Mouse (Mus musculus) forebrain, embryonic 10.5 days (tissue): ENCODE data around the gene Plekha6. TPM values are rescaled to one million over a fixed set of nuclear protein-coding genes. Genes with fewer than 3 reads are reported as not detected.

Source experiments
- DNase-seq: peaks from one replicate; pipeline ENCODE4 v3.0.0-alpha.2; 2017; ENCODE audit warnings: low spot score; ENCODE audit errors: extremely low spot score
- H3K27ac ChIP-seq: fragments of 300-500 bp; sonication (generic); 2 replicates; pipeline ENCODE4 v1.5.1; 2016; ENCODE audit warnings: mild to moderate bottlenecking
- H3K27me3 ChIP-seq: fragments of 300-500 bp; sonication (generic); 2 replicates; pipeline ENCODE4 v1.6.1; 2016; ENCODE audit warnings: mild to moderate bottlenecking; ENCODE audit not compliant: poor library complexity, severe bottlenecking
- H3K36me3 ChIP-seq: fragments of 300-500 bp; sonication (generic); replicated peaks from 2 replicates; pipeline ENCODE4 v1.6.1; 2016; ENCODE audit warnings: mild to moderate bottlenecking, moderate library complexity
- H3K4me1 ChIP-seq: fragments of 300-500 bp; sonication (generic); 2 replicates; pipeline ENCODE4 v1.6.1; 2016
- H3K4me3 ChIP-seq: fragments of 300-500 bp; sonication (generic); 2 replicates; pipeline ENCODE4 v1.5.1; 2016; ENCODE audit warnings: mild to moderate bottlenecking, moderate library complexity
- H3K9me3 ChIP-seq: fragments of 300-500 bp; sonication (generic); 2 replicates; pipeline ENCODE4 v1.6.1; 2016; ENCODE audit warnings: mild to moderate bottlenecking, moderate library complexity
- WGBS: fragments of 180-500 bp; shearing (Covaris S2); methylation state at CpG from one replicate; pipeline ENCODE4 v1.1.7; 2016; 5-methylcytosine and 5-hydroxymethylcytosine counted together
- polyA plus RNA-seq: library from polyadenylated mRNA; unstranded; fragments of >200 nt; fragmentation: Nextera tagmentation; extraction: Ambion mirVana; gene quantifications from 2 replicates; pipeline ENCODE4 v1.2.1, GENCODE M21; 2016

The Plekha6 gene
- polyA plus RNA-seq, 1 experiment from 2014 or later: 9.9 TPM

DNA sequence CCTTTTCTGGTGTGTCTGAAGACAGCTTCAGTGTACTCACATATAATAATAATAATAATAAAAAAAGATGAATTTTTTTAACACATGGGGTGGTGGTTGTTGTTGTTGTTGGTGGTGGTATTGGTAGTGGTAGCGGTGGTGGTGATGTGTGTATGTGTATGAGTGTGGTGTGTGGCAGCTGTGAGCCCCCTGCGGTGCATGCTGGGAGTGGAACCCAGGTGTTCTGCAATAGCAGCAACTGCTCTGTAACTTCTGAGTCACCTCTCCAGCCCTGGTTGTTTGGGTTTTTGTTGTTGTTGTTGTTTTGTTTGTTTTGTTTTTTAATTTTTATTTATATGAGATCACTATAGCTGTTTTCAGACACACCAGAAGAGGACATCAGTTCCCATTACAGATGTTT is 13.5 kb upstream of the Plekha6 start:
- H3K36me3 ChIP-seq: no peaks in the 10 kb centered on the region
- H3K27me3 ChIP-seq: no peaks in the 10 kb centered on the region
- H3K4me3 ChIP-seq: no peak overlapping the region
- no peaks in the 10 kb centered on the region for H3K4me1 ChIP-seq
- 96% methylated on average over 2 of the region's 2 CpGs for WGBS
- no peak overlapping the region for H3K27ac ChIP-seq
- peaks cover 10% of the 10 kb centered on the region; the same call in 1 of the 2 replicates for H3K9me3 ChIP-seq
- no peak for DNase-seq

DNA sequence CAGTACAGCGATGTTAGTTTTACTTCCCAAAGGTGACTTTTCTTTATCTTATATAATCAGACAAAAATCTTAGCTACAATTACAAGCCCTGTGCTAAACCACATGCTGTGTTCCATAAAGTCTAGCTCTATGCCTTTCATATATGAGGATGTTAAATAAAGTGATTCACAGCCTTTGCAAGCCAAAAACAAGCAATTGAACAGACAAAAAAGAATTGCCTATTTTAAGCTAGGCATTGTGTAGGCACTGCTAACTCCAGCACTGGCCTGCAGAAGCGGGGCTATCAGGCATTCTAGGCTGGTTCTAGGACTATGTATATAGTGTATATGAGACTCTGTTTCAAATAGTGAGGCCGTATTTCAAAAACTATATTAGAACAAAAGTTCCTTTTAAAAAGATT is 11.8 kb upstream of the Plekha6 start:
- Histone ChIP-seq H3K27ac (no peak overlapping the region), H3K27me3 (0 out of 2 replicates have a peak, but pooled peaks cover 6% of the 10 kb centered on the region), H3K4me1 (no peaks in the 10 kb centered on the region), H3K36me3 (no peaks in the 10 kb centered on the region), H3K4me3 (no peak overlapping the region), H3K9me3 (peaks cover 10% of the 10 kb centered on the region; the same call in 1 of the 2 replicates)
- 90% methylated on average over 3 of the region's 3 CpGs for WGBS
- no peak for DNase-seq

DNA sequence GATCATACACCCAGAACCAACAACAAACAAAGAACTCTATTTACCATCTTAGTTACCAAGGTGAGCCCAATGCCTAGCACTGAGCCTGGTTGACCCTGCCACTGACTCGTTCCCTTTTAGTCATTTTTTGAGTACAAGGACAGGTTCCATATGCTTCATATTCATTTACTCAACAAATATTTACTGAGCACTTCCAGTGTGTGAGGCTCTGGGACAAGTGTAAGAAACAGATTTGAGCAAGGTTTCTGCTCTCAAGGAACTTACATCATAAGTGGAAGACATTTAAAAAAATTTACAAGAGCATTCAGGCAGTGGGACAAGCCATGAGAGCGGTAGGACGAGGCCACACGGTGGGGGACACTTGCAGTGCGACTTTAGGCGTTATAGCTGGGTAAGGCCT is 8.7 kb upstream of the Plekha6 start:
- Histone ChIP-seq H3K4me1 (no peaks in the 10 kb centered on the region), H3K27me3 (peaks cover 31% of the 10 kb centered on the region), H3K27ac (no peak overlapping the region), H3K9me3 (no peaks in the 10 kb centered on the region), H3K36me3 (no peaks in the 10 kb centered on the region), H3K4me3 (no peak overlapping the region)
- no peak for DNase-seq
- 88% methylated on average over 6 of the region's 6 CpGs for WGBS

DNA sequence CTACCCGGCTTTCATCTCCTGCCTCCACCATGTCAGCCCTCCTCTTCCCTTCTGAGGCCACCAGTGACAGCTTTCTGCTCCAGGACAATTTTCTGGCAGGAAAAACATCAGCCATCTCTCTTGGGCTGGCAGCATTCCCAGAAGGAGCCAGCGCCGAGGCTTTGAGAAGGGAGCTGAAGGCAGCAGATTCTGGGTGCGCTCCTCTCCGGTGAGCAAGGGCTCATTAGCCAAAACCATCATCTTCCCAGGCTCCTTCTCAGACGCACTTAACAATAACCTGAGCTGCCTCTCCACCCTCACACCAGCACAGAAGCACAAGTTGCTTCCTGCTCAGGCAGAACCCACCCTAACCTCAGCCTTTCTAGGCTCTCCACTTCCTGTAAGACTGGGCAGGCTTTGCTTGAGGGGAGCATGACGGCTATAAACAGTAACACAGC is 4.9 kb upstream of the Plekha6 start:
- no peaks in the 10 kb centered on the region for H3K36me3 ChIP-seq
- H3K27me3 ChIP-seq: peaks cover 70% of the 10 kb centered on the region
- no peaks in the 10 kb centered on the region for H3K9me3 ChIP-seq
- H3K27ac ChIP-seq: no peak overlapping the region
- no peak overlapping the region for H3K4me3 ChIP-seq
- no peak for DNase-seq
- WGBS: 73% methylated on average over 7 of the region's 7 CpGs
- peaks cover 11% of the 10 kb centered on the region for H3K4me1 ChIP-seq

DNA sequence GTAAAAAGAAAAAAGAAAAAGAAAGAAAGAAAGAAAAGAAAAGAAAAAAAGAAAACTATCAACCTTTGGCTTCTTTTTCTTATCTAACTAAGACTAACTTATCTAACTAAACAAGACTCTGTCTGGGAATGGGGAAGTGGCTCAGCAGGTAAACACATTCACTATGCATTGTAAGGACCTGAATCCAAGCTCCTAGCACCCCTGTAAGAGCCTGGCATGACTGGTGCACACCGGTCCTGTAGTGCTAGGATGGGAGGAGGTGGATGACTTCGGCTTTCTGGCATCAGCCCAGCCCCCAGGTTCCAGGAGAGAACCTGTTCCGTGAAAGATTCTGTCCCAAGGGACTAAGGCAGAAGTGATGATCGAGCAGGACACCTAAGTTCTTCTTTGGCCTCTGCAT is 2.5 kb upstream of the Plekha6 start:
- Histone ChIP-seq H3K4me3 (no peak overlapping the region; the same call in 1 of the 2 replicates), H3K36me3 (no peaks in the 10 kb centered on the region), H3K9me3 (no peaks in the 10 kb centered on the region), H3K27me3 (peaks cover 94% of the 10 kb centered on the region), H3K27ac (no peak overlapping the region), H3K4me1 (peaks cover 19% of the 10 kb centered on the region)
- WGBS: 68% methylated on average over 4 of the region's 4 CpGs
- no peak for DNase-seq

DNA sequence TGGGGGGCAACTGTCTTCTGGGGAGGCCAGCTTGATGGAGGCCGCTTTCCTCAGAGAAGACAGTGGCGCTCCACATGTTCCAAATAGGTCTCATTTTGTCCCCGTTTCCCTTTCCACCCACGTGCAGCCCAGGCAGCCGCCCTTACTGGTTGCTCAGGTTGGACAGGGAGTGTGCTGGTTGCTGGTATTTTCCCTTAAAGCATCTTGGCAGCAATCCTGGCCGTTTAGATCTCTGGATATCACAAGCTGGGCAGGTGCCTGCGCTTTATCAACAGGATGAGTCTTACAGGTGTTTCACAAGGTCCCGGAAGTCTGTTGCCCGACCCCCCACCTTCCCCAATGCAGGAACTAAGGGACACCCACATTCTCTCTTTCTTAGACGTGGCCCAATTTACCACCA is 2.0 kb upstream of the Plekha6 start:
- DNase-seq: no peak
- 74% methylated on average over 10 of the region's 10 CpGs for WGBS
- Histone ChIP-seq H3K27me3 (peaks cover 94% of the 10 kb centered on the region), H3K36me3 (no peaks in the 10 kb centered on the region), H3K4me1 (peaks cover 19% of the 10 kb centered on the region), H3K27ac (no peak overlapping the region), H3K4me3 (no peak overlapping the region; the same call in 1 of the 2 replicates), H3K9me3 (no peaks in the 10 kb centered on the region)

DNA sequence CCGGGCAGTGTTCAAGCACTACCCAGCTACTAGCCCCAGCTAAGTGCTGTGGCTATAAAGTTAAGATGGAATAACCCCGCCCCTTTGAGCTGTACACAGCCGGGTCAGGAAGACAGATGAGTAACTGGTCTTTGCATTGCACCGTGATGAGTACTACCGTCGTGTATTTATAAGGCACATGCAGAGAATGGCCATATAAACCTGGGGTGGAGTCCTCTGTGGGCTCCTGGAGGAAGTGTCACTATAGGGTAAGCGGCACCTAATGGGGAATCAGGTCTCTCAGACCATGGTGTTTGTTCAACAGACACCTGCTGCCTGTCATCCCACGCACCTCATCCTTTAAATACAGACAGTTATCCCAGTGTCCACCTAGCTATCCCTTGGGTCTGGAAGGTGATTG is 1.0 kb upstream of the Plekha6 start:
- WGBS: 63% methylated on average over 8 of the region's 8 CpGs
- H3K9me3 ChIP-seq: no peaks in the 10 kb centered on the region
- no peak for DNase-seq
- no peak overlapping the region for H3K27ac ChIP-seq
- peaks cover 22% of the 10 kb centered on the region for H3K4me1 ChIP-seq
- H3K27me3 ChIP-seq: peaks cover 98% of the 10 kb centered on the region
- H3K36me3 ChIP-seq: no peaks in the 10 kb centered on the region
- H3K4me3 ChIP-seq: 0 out of 2 replicates have a peak overlapping the region, but pooled peaks have one; percentile 72

DNA sequence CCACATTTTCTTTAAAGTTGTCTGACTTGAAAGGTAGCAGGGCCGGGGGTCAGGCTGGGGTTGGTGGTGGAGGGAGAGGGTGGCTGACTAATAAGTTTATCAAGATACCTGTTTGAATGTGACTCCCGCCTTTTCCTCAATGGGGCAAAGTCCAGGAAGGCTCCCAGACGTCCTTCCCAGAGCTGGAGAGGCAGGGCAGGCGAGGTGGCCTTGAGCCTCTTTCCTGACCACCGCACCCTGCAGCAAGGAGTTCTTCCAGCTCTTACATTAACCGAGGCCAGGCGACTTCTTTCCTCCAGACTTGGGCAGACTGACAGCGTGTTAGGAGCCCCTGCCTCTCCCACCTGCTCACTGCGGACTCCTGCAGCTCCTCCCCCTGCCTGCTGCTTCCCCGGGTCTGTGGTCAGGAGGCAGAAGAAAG is 591 bp downstream of the Plekha6 start:
- H3K36me3 ChIP-seq: no peaks in the 10 kb centered on the region
- peak overlapping the region; percentile 72 for H3K4me3 ChIP-seq
- H3K9me3 ChIP-seq: no peaks in the 10 kb centered on the region
- peaks cover 34% of the 10 kb centered on the region for H3K4me1 ChIP-seq
- DNase-seq: peak; percentile 46
- under 1% methylated on average over 10 of the region's 10 CpGs for WGBS
- H3K27me3 ChIP-seq: peaks cover 97% of the 10 kb centered on the region
- peak overlapping the region; percentile 81; the same call in 1 of the 2 replicates for H3K27ac ChIP-seq

DNA sequence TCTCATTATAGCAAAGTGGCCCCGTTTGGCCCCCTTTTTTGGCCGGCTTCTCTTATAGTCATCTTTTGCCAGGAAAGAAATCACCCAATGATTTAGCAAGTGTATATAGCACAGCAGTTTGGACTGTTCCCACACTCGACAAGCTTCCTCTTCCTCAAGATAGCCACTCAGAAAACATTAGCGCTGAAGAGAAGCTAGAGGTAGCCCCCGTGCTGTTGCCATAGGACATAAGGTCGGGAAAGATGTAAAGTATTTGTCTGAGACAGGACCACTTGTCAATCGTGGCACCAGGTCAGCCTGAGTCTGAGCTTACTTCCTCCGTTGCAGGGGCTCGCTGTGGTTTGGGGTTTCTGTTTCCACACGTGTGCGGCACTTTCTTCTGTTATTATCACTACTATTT is 1.1 kb downstream of the Plekha6 start:
- Histone ChIP-seq H3K36me3 (no peaks in the 10 kb centered on the region), H3K9me3 (no peaks in the 10 kb centered on the region), H3K4me3 (no peak overlapping the region; the same call in 1 of the 2 replicates), H3K27ac (no peak overlapping the region), H3K27me3 (peaks cover 99% of the 10 kb centered on the region), H3K4me1 (peaks cover 34% of the 10 kb centered on the region)
- DNase-seq: no peak
- 37% methylated on average over 11 of the region's 11 CpGs for WGBS

DNA sequence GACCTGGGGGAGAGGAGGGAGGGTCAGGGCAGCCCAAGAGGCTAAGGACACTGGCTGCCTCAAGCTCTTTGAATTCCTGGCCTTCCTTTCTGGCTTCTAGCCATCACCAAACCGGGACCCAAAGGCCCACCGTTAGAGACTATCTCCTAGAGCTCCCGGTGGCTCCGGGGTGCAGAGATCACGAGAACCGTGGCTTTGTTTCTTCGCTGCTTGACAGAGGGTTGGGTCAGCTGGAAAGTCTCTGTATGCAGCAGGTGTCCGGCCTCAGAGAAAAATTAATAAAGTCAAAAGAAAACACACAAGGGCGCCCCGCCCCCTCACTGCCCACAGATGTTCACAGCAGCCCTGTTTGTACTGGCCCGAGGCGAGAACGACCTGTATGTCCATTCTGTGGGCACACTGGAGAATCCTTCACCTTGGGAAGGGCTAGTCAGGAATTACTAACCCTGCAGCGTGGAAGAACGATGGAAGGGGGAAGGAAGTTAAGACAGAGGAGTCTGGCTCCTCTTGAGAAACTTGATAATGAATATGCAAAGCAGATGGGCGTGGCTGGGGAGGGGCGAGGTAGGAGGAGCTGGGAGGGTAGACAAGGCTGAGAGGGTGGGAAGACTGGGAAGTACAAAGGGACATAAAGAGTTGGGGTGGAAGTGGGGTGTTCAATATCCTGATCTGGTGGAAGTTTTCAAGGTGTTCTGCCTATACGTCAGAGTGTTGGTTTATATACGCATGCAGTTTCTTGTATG is 4.5 kb downstream of the Plekha6 start:
- H3K27me3 ChIP-seq: peaks cover 83% of the 10 kb centered on the region
- no peak for DNase-seq
- H3K4me3 ChIP-seq: peak overlapping the region; percentile 16; the same call in 1 of the 2 replicates
- H3K4me1 ChIP-seq: peaks cover 36% of the 10 kb centered on the region
- no peaks in the 10 kb centered on the region for H3K9me3 ChIP-seq
- H3K27ac ChIP-seq: 0 out of 2 replicates have a peak overlapping the region, but pooled peaks have one; percentile 6
- 45% methylated on average over 19 of the region's 19 CpGs for WGBS
- H3K36me3 ChIP-seq: no peaks in the 10 kb centered on the region

DNA sequence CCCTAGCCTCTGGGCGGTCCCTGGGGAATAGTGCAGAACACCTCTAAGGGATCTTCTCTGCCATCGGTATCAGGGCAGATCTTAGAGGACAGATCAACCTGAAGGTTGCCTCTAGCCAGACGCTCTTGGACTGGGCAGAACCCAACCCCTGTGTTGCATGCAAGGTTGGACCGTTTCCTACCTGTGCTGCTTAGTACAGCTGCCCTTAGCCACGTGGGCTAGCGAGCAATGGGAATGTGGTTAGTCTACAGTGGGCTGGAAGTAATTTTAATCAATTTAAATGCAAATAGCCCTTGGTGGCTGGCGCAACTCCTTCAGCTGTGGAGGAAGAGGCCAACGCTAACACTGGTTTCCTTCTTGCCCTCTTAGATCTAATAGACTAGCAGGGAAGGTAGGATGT is 6.2 kb downstream of the Plekha6 start:
- Histone ChIP-seq H3K27ac (no peak overlapping the region), H3K4me1 (peaks cover 21% of the 10 kb centered on the region), H3K9me3 (no peaks in the 10 kb centered on the region), H3K4me3 (no peak overlapping the region), H3K36me3 (no peaks in the 10 kb centered on the region), H3K27me3 (peaks cover 66% of the 10 kb centered on the region)
- DNase-seq: no peak
- 78% methylated on average over 8 of the region's 8 CpGs for WGBS

DNA sequence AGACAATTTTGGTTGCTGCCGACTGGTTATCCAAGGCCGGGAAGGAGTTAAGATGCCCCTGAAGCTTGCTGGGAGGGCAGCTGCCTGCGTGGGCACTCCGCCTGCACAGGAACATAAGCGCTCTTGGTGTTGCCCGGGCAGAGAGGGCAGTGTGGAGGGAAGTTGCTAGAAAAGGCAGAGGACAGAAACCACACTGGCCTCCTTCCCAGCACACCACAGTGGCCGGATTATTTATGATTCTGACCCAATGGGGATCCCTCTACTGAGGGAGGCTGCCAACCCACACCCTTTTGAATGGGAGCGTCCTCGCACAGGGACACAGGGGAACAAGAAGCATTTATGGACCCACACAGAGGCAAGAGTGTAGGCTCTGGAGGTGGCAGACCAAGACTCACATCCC is 7.3 kb downstream of the Plekha6 start:
- H3K27ac ChIP-seq: no peak overlapping the region
- H3K36me3 ChIP-seq: no peaks in the 10 kb centered on the region
- H3K4me1 ChIP-seq: peaks cover 26% of the 10 kb centered on the region
- 89% methylated on average over 9 of the region's 9 CpGs for WGBS
- DNase-seq: no peak
- peaks cover 59% of the 10 kb centered on the region for H3K27me3 ChIP-seq
- H3K4me3 ChIP-seq: no peak overlapping the region
- no peaks in the 10 kb centered on the region for H3K9me3 ChIP-seq

DNA sequence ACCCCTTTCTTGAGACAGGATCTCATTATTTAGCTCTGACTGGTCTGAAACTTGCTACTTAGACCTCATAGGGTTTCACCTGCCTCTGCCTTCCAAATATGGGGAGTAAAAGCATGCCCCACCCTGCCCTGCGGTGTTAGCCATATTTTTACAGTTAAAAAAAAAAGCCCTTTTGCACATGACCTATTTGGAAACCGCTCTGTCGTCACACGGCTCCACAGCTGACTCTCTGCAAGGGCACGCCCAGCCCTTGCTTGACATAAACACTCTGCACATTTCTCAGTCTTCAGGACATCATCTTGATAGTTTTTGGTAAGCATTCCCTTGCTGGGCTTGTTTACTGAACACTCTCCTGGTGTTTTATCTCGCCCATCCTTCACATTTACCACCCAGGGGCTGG is 11.1 kb downstream of the Plekha6 start:
- Histone ChIP-seq H3K4me3 (no peak overlapping the region), H3K9me3 (no peaks in the 10 kb centered on the region), H3K4me1 (peaks cover 17% of the 10 kb centered on the region; the same call in 1 of the 2 replicates), H3K36me3 (no peaks in the 10 kb centered on the region), H3K27ac (no peak overlapping the region), H3K27me3 (peaks cover 50% of the 10 kb centered on the region)
- 83% methylated on average over 6 of the region's 6 CpGs for WGBS
- no peak for DNase-seq
